Mouse (Mus musculus) hindbrain, embryonic 11.5 days (tissue): ENCODE measurements around the gene Ddr1. TPM values are rescaled to one million over a fixed set of nuclear protein-coding genes. Genes with fewer than 3 reads are reported as not detected.
"Not testable (repeated sequence)": the region's sequence is repeated elsewhere in the genome, so short reads cannot be mapped to it uniquely, and the experiment has no call there.

ENCODE experiments used
- ATAC-seq: fragments of 200-750 bp; cut with Nextera tagmentation; 2 replicates; pipeline ENCODE4 v1.8.0; 2017; ENCODE audit warnings: mild to moderate bottlenecking, moderate TSS enrichment, moderate library complexity; ENCODE audit not compliant: low FRiP score
- DNase-seq: peaks from one replicate; pipeline ENCODE4 v3.0.0-alpha.2; 2015; ENCODE audit warnings: low spot score
- H3K27ac ChIP-seq: fragments of 300-500 bp; sonication (generic); 2 replicates; pipeline ENCODE4 v1.5.1; 2014; ENCODE audit warnings: mild to moderate bottlenecking, low read depth, low read length
- H3K27me3 ChIP-seq: fragments of 300-500 bp; sonication (generic); 2 replicates; pipeline ENCODE4 v1.6.1; 2014; ENCODE audit warnings: mild to moderate bottlenecking, low read length, moderate library complexity, mixed read lengths; ENCODE audit not compliant: control insufficient read depth, insufficient read depth
- H3K36me3 ChIP-seq: fragments of 300-500 bp; sonication (generic); 2 replicates; pipeline ENCODE4 v1.6.1; 2014; ENCODE audit warnings: mild to moderate bottlenecking, low read length, moderate library complexity, mixed read lengths; ENCODE audit not compliant: control insufficient read depth, insufficient read depth
- H3K4me1 ChIP-seq: fragments of 300-500 bp; sonication (generic); replicated peaks from 2 replicates; pipeline ENCODE4 v1.6.1; 2014; ENCODE audit warnings: low read length, mixed read lengths; ENCODE audit not compliant: control insufficient read depth, insufficient read depth
- H3K4me2 ChIP-seq: fragments of 300-500 bp; sonication (generic); replicated peaks from 2 replicates; pipeline ENCODE4 v1.6.1; 2014; ENCODE audit warnings: mild to moderate bottlenecking, low read depth, low read length
- H3K4me3 ChIP-seq: fragments of 300-500 bp; sonication (generic); 2 replicates; pipeline ENCODE4 v1.5.1; 2014; ENCODE audit warnings: low read depth, low read length
- H3K9ac ChIP-seq: fragments of 300-500 bp; sonication (generic); 2 replicates; pipeline ENCODE4 v1.6.1; 2014; ENCODE audit warnings: low read depth, low read length
- H3K9me3 ChIP-seq: fragments of 300-500 bp; sonication (generic); 2 replicates; pipeline ENCODE4 v1.6.1; 2016; ENCODE audit warnings: low read length; ENCODE audit not compliant: control insufficient read depth
- WGBS: fragments of 180-500 bp; shearing (Covaris S2); extraction: QIAGEN DNeasy Blood & Tissue Kit; methylation state at CpG from one replicate; pipeline ENCODE4 v1.1.7; 2014; 5-methylcytosine and 5-hydroxymethylcytosine counted together
- polyA plus RNA-seq: library from polyadenylated mRNA; unstranded; fragments of >200 nt; fragmentation: Nextera tagmentation; extraction: Ambion mirVana; gene quantifications from 2 replicates; pipeline ENCODE4 v1.2.1, GENCODE M21; 2014

Ddr1 gene
- polyA plus RNA-seq, 1 experiment from 2014 or later, result 69.9 TPM

- DNase-seq, result peak; percentile 82
- ATAC-seq, result no peak
- Histone ChIP-seq H3K9me3 (no peaks in the 10 kb centered on the region), H3K4me3 (no peak overlapping the region), H3K4me1 (no peaks in the 10 kb centered on the region), H3K4me2 (no peak overlapping the region), H3K27me3 (no peaks in the 10 kb centered on the region), H3K36me3 (no peaks in the 10 kb centered on the region), H3K27ac (no peak overlapping the region), H3K9ac (no peak overlapping the region)
- 19% methylated on average over 6 of the region's 6 CpGs for WGBS
Observed at GRCm38 (mm10) chr17:35739675-35740074, 35.3 kb upstream of the Ddr1 start.

- Histone ChIP-seq H3K9me3 (no peaks in the 10 kb centered on the region), H3K27ac (no peak overlapping the region), H3K27me3 (no peaks in the 10 kb centered on the region), H3K4me2 (no peak overlapping the region), H3K36me3 (no peaks in the 10 kb centered on the region), H3K4me3 (no peak overlapping the region), H3K4me1 (no peaks in the 10 kb centered on the region), H3K9ac (0 out of 2 replicates have a peak overlapping the region, but pooled peaks have one; percentile 25)
- WGBS, result 9% methylated on average over 12 of the region's 12 CpGs
- peak; percentile 79 for ATAC-seq
- peak; percentile 92 for DNase-seq
Observed at GRCm38 (mm10) chr17:35737743-35738142, 33.3 kb upstream of the Ddr1 start.

GRCm38 (mm10) chr17:35736280-35736960, 32.0 kb upstream of the Ddr1 start:
- ATAC-seq (no peak), DNase-seq (peak; percentile 82)
- H3K4me1 ChIP-seq, result no peaks in the 10 kb centered on the region
- H3K27ac ChIP-seq, result no peak overlapping the region
- H3K27me3 ChIP-seq, result no peaks in the 10 kb centered on the region
- 41% methylated on average over 12 of the region's 12 CpGs for WGBS
- no peaks in the 10 kb centered on the region for H3K36me3 ChIP-seq
- no peak overlapping the region for H3K4me3 ChIP-seq
- H3K9me3 ChIP-seq, result no peaks in the 10 kb centered on the region
- no peak overlapping the region for H3K4me2 ChIP-seq
- no peak overlapping the region for H3K9ac ChIP-seq

DNA sequence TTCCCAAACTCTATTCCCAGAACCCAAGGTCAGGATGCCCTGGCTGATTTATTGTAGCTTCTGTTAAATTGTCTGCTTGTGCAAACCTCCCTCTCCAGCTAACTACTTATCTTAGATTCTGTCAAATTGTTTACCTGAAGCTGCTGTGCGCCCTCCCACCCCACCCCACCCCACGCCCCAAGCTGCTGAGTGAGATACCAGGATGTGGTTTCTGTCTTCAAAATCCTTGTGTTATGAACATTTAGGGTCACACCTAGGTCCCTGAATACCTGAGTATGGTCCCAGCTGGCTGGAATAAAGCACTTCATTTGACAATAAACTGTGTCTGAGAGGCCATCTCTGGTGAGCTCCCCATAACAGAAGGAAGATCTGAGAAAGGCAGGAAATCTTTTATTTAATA, 30.1 kb upstream of the Ddr1 start:
- H3K27me3 ChIP-seq, result no peaks in the 10 kb centered on the region
- H3K36me3 ChIP-seq, result no peaks in the 10 kb centered on the region
- H3K4me2 ChIP-seq, result no peak overlapping the region
- DNase-seq (no peak), ATAC-seq (no peak)
- H3K9me3 ChIP-seq, result no peaks in the 10 kb centered on the region
- WGBS, result 87% methylated on average over 2 of the region's 2 CpGs
- no peak overlapping the region for H3K27ac ChIP-seq
- H3K4me3 ChIP-seq, result no peak overlapping the region
- no peak overlapping the region for H3K9ac ChIP-seq
- no peaks in the 10 kb centered on the region for H3K4me1 ChIP-seq

DNA sequence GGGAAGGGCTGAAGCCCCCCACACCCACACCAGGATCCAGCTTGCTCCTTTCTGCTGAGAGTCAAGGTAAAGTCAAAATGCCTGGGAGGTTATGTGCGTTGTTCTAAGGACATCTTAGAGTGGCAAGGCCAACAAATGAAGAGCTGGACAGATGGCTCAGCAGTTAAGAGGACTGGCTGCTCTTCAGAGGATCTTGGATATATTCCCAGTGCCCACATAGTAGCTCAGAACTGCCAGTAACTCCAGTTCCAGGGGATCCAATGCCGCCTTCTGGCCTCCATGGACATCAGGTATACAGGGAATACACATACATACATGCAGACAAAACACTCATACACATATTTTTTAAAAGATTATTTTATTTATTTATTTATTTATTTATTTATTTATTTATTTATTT, 29.0 kb upstream of the Ddr1 start:
- no peaks in the 10 kb centered on the region for H3K4me1 ChIP-seq
- no peaks in the 10 kb centered on the region for H3K9me3 ChIP-seq
- H3K36me3 ChIP-seq, result no peaks in the 10 kb centered on the region
- no peak overlapping the region for H3K4me3 ChIP-seq
- no peaks in the 10 kb centered on the region for H3K27me3 ChIP-seq
- WGBS, result 90% methylated on average over 2 of the region's 2 CpGs
- no peak for ATAC-seq
- H3K27ac ChIP-seq, result no peak overlapping the region
- H3K9ac ChIP-seq, result no peak overlapping the region
- H3K4me2 ChIP-seq, result no peak overlapping the region
- no peak for DNase-seq

DNA sequence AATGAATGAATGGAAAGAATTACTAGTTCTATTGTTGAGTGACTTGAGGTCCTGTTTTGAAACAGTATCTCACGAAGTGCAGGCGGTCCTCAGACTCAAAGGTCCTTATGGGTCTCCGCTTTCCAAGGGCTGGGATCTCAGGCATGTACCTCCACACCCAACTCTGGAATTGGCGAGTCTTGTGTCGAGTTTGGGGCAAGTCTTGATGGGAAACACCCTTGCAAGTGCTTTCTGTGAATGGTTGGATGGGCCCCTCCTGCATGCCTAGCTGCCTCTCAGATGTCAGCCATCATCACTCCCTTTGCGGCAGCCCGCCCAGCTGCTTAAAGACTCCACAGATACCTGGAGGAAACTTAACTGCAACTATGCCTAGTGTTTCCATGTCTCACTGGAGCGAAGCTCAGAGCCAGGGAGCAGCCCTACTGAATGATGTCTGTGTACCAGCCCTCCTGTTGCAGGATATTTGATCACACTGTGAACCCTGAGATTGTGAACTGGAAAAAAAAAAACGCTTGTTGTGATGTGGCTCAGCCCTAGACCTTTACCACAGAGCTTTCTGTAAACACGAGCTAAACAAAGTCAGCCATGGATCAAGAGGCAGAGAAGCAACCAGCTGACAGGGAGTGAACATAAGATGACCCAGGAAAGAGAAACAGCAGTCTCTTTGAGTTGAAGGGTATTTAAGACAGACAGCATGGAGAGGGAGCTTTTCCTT, 27.2 kb upstream of the Ddr1 start:
- Histone ChIP-seq H3K9ac (no peak overlapping the region), H3K4me1 (no peaks in the 10 kb centered on the region), H3K36me3 (no peaks in the 10 kb centered on the region), H3K4me2 (no peak overlapping the region), H3K27ac (no peak overlapping the region), H3K4me3 (no peak overlapping the region), H3K27me3 (no peaks in the 10 kb centered on the region), H3K9me3 (no peaks in the 10 kb centered on the region)
- DNase-seq (no peak), ATAC-seq (no peak)
- WGBS, result 71% methylated on average over 10 of the region's 10 CpGs

DNA sequence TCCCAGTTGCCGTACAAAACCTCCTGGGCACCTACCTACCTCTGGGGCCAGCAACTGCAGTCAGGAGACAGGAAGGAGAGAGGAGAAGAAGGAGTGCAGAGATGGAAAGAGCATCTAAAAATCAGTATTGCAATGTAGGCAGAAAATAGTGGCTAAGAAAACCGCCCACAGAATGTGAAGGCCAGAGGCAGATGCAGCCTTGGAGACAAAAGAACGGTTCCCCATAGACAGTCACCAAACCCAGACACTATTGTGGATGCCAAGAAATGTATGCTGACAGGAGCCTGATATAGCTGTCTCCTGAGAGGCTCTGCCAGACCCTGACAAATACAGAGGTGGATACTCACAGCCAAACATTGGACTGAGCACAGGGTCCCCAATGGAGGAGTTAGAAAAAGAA, 25.7 kb upstream of the Ddr1 start:
- not testable (repeated sequence) for H3K9me3 ChIP-seq, H3K36me3 ChIP-seq, H3K4me1 ChIP-seq, ATAC-seq, H3K4me2 ChIP-seq, DNase-seq, H3K4me3 ChIP-seq, H3K9ac ChIP-seq, H3K27ac ChIP-seq, H3K27me3 ChIP-seq
- 71% methylated on average over 3 of the region's 3 CpGs for WGBS

- Histone ChIP-seq H3K4me3 (no peak overlapping the region), H3K9me3 (no peaks in the 10 kb centered on the region), H3K27ac (no peak overlapping the region), H3K27me3 (no peaks in the 10 kb centered on the region), H3K36me3 (no peaks in the 10 kb centered on the region), H3K9ac (no peak overlapping the region), H3K4me2 (no peak overlapping the region), H3K4me1 (no peaks in the 10 kb centered on the region)
- DNase-seq, result no peak
- ATAC-seq, result no peak
- WGBS, result 83% methylated on average over 4 of the region's 4 CpGs
Observed at GRCm38 (mm10) chr17:35728821-35729220, 24.4 kb upstream of the Ddr1 start.
